Mouse (Mus musculus): Measurements from ENCODE around the gene Pex1.

- TF ChIP-seq POLR2A (IDR thresholded peaks at IDR 0.05; ENCODE audit: extremely low read depth, insufficient read depth, low read length) (no peak), CTCF (IDR thresholded peaks at IDR 0.05; ENCODE audit: low read depth, low read length) (no peak)
Measured at GRCm38 (mm10) chr5:3600790-3601189, 4.9 kb downstream of the Pex1 start.

All from liver, adult 2 months (tissue).